31 mouse cellular contexts compared by ENCODE assay signal in genomic region chr7:143349848-143350247, GRCm38 (mm10).
DNase-seq lines count a peak whose midpoint lies in the region; ATAC-seq and TF ChIP-seq lines count a peak whose summit lies in the region.
"Had no signal": no experiment of that assay in that cellular context is flagged by ENCODE, and none has a peak within 500 bp of the region (broad histone marks: within the 10 kb centered on the region; RNA-seq: fewer than 3 reads in every experiment).

No protein-coding gene starts in this region.

- no peaks in the 10 kb centered on the region for H3K27me3 ChIP-seq in heart, embryonic 11.5 days (ENCODE audit: control insufficient read depth, insufficient read depth, low read length)
- H3K27me3 ChIP-seq in heart, embryonic 16.5 days (ENCODE audit: control insufficient read depth, insufficient read depth, low read length): no peaks in the 10 kb centered on the region; the same call in 1 of the 2 replicates
- peaks cover 13% of the 10 kb centered on the region for H3K27me3 ChIP-seq in C2C12 (ENCODE audit: control insufficient read depth, insufficient read depth, insufficient read length)
- H3K27me3 ChIP-seq: embryonic facial prominence, embryonic 15.5 days; intestine, embryonic 15.5 days; limb, embryonic 15.5 days had no signal

- DNase-seq in heart, postnatal 10 days: no peak
- DNase-seq in heart, adult 18-20 months: no peak
- no peak for DNase-seq in adrenal gland, postnatal 14 days
- DNase-seq: adrenal gland, postnatal 36 days; cerebellum, adult 18-20 months; cerebellum, postnatal 10 days; forebrain, postnatal 0 days; gastrocnemius, postnatal 10 days; kidney, adult 2 months; kidney, postnatal 10 days; layer of hippocampus, adult 9-11 months; lung, adult 2 months; lung, postnatal 14 days; thymus, postnatal 4 days had no signal

- no peaks in the 10 kb centered on the region for H3K36me3 ChIP-seq in heart, embryonic 11.5 days (ENCODE audit: control insufficient read depth, insufficient read depth, low read length)
- no peaks in the 10 kb centered on the region for H3K36me3 ChIP-seq in heart, embryonic 16.5 days (ENCODE audit: control insufficient read depth, insufficient read depth)
- H3K36me3 ChIP-seq in C2C12 (ENCODE audit: control insufficient read depth, insufficient read depth): no peaks in the 10 kb centered on the region
- H3K36me3 ChIP-seq: embryonic facial prominence, embryonic 10.5 days; embryonic facial prominence, embryonic 15.5 days; forebrain, embryonic 12.5 days; hindbrain, embryonic 12.5 days; intestine, embryonic 15.5 days; limb, embryonic 10.5 days; limb, embryonic 15.5 days; neural tube, embryonic 13.5 days had no signal

- peak; percentile 42; the same call in 1 of the 2 replicates for ATAC-seq in heart, embryonic 11.5 days (replicated peaks; ENCODE audit: insufficient number of reproducible peaks, low FRiP score, low TSS enrichment)
- ATAC-seq in heart, embryonic 16.5 days (replicated peaks; ENCODE audit: extremely low read depth, insufficient read depth, low FRiP score): no peak; the same call in 1 of the 2 replicates
- ATAC-seq in megakaryocyte progenitor cell, adult 5-6 weeks (replicated peaks; ENCODE audit: poor library complexity): 0 out of 2 replicates have a peak, but pooled peaks have one; percentile 31
- ATAC-seq: CD4-positive, CD25-positive, alpha-beta regulatory T cell, adult 4 months; forebrain, postnatal 0 days; hindbrain, postnatal 0 days; intestine, embryonic 15.5 days; midbrain, embryonic 16.5 days had no signal

- H3K27ac ChIP-seq in heart, embryonic 11.5 days (ENCODE audit: low read depth, low read length): peak overlapping the region; percentile 78
- H3K27ac ChIP-seq in heart, embryonic 16.5 days (ENCODE audit: low read length): peak overlapping the region; percentile 61
- H3K27ac ChIP-seq: embryonic facial prominence, embryonic 10.5 days; embryonic facial prominence, embryonic 15.5 days; forebrain, embryonic 12.5 days; hindbrain, embryonic 12.5 days; hindbrain, postnatal 0 days; intestine, embryonic 15.5 days; limb, embryonic 10.5 days; limb, embryonic 15.5 days; liver, embryonic 14.5 days; neural tube, embryonic 13.5 days had no signal

- intact Hi-C loops in heart, postnatal 10 days (cut with DNase I): loop anchor here (5.0 kb wide), 1 partner anchor 38 kb away; no protein-coding TSS in a partner anchor

- 0 out of 2 replicates have a peak overlapping the region, but pooled peaks have one; percentile 28 for H3K9ac ChIP-seq in heart, embryonic 11.5 days (ENCODE audit: low read depth, low read length)
- H3K9ac ChIP-seq in heart, embryonic 16.5 days (ENCODE audit: low read length): peak overlapping the region; percentile 11; the same call in 1 of the 2 replicates
- H3K9ac ChIP-seq: embryonic facial prominence, embryonic 15.5 days; forebrain, embryonic 12.5 days; forebrain, postnatal 0 days; hindbrain, embryonic 12.5 days; intestine, embryonic 15.5 days; limb, embryonic 15.5 days; liver, embryonic 14.5 days; neural tube, embryonic 13.5 days had no signal

- no peaks in the 10 kb centered on the region for H3K79me3 ChIP-seq in C2C12 (ENCODE audit: low read depth)

- WGBS in heart, embryonic 11.5 days (ENCODE audit: insufficient replicate concordance): 56% methylated on average over 1 of the region's 1 CpGs
- 39% methylated on average over 1 of the region's 1 CpGs for WGBS in heart, embryonic 16.5 days

- peaks cover 24% of the 10 kb centered on the region for H3K4me1 ChIP-seq in heart, embryonic 11.5 days (ENCODE audit: control insufficient read depth, insufficient read depth, low read length)
- H3K4me1 ChIP-seq in heart, embryonic 16.5 days (ENCODE audit: control insufficient read depth, insufficient read depth, low read length): peaks cover 24% of the 10 kb centered on the region
- H3K4me1 ChIP-seq: embryonic facial prominence, embryonic 15.5 days; forebrain, embryonic 12.5 days; intestine, embryonic 15.5 days; limb, embryonic 15.5 days; neural tube, embryonic 13.5 days had no signal

- no peak for TF ChIP-seq CTCF in C2C12 (IDR thresholded peaks at IDR 0.05; ENCODE audit: control insufficient read depth, insufficient read depth, insufficient read length)

- H3K9me3 ChIP-seq in heart, embryonic 11.5 days (replicated peaks; ENCODE audit: control insufficient read depth, low read length): no peaks in the 10 kb centered on the region
- no peaks in the 10 kb centered on the region for H3K9me3 ChIP-seq in heart, embryonic 16.5 days (replicated peaks; ENCODE audit: control insufficient read depth, low read length)
- H3K9me3 ChIP-seq: embryonic facial prominence, embryonic 10.5 days; embryonic facial prominence, embryonic 15.5 days; forebrain, embryonic 12.5 days; hindbrain, embryonic 12.5 days; intestine, embryonic 15.5 days; limb, embryonic 10.5 days; limb, embryonic 15.5 days; neural tube, embryonic 13.5 days had no signal

- H3ac ChIP-seq in C2C12 (ENCODE audit: control insufficient read depth, insufficient read length, low read depth): no peak overlapping the region

- no peaks in the 10 kb centered on the region for H3K79me2 ChIP-seq in C2C12 (ENCODE audit: control insufficient read depth, insufficient read depth)

- no peak overlapping the region for H3K4me3 ChIP-seq in heart, embryonic 11.5 days (ENCODE audit: low read depth, low read length)
- H3K4me3 ChIP-seq in heart, embryonic 16.5 days (ENCODE audit: low read length): no peak overlapping the region
- H3K4me3 ChIP-seq in C2C12 (ENCODE audit: insufficient read depth, poor library complexity, severe bottlenecking): no peak overlapping the region
- H3K4me3 ChIP-seq: embryonic facial prominence, embryonic 10.5 days; embryonic facial prominence, embryonic 15.5 days; forebrain, embryonic 12.5 days; hindbrain, embryonic 12.5 days; intestine, embryonic 15.5 days; limb, embryonic 10.5 days; limb, embryonic 15.5 days; neural tube, embryonic 13.5 days had no signal

- H3K4me2 ChIP-seq in heart, embryonic 11.5 days: no peak overlapping the region
- H3K4me2 ChIP-seq in heart, embryonic 16.5 days (ENCODE audit: low read depth, low read length): no peak overlapping the region
- H3K4me2 ChIP-seq: embryonic facial prominence, embryonic 15.5 days; forebrain, embryonic 12.5 days; hindbrain, embryonic 12.5 days; intestine, embryonic 15.5 days; limb, embryonic 15.5 days; midbrain, embryonic 11.5 days; neural tube, embryonic 13.5 days had no signal

TF ChIP-seq in C2C12, 6 proteins besides CTCF, POLR2A, EP300 and RAD21:
- no peak for TF ChIP-seq MYOD1 (IDR thresholded peaks at IDR 0.05; ENCODE audit: control insufficient read depth, insufficient read length, low read depth)
- TF ChIP-seq USF1 (IDR thresholded peaks at IDR 0.05; ENCODE audit: low read depth): peak; percentile 24
- no peak for TF ChIP-seq FOSL1 (IDR thresholded peaks at IDR 0.05; ENCODE audit: insufficient read depth, low read length, poor library complexity, severe bottlenecking)
- no peak for TF ChIP-seq CEBPB (IDR thresholded peaks at IDR 0.05; ENCODE audit: low read depth)
- TF ChIP-seq MAX (IDR thresholded peaks at IDR 0.05): no peak
